Mouse (Mus musculus): ENCODE results near the gene Gm13694. TPM values are rescaled to one million over a fixed set of nuclear protein-coding genes. Genes with fewer than 3 reads are reported as not detected.
"Not testable (repeated sequence)": the region's sequence is repeated elsewhere in the genome, so short reads cannot be mapped to it uniquely, and the experiment has no call there.

Gm13694 gene
- not detected in 2 replicates for polyA plus RNA-seq (2015; fragmentation: Nextera tagmentation; extraction: Ambion mirVana)

- H3K9me3 ChIP-seq (ENCODE audit: control insufficient read depth, low read length); H3K27me3 ChIP-seq (replicated peaks; ENCODE audit: control insufficient read depth, insufficient read depth, low read length); H3K4me1 ChIP-seq (ENCODE audit: control insufficient read depth, insufficient read depth, low read length); H3K9ac ChIP-seq (ENCODE audit: low read depth, low read length); ATAC-seq; H3K4me2 ChIP-seq (ENCODE audit: low read depth, low read length); H3K36me3 ChIP-seq (ENCODE audit: control insufficient read depth, insufficient read depth, low read length); H3K4me3 ChIP-seq (ENCODE audit: low read length); H3K27ac ChIP-seq (ENCODE audit: low read length): not testable (repeated sequence)
- WGBS, result no CpG with 5 or more reads among the region's 6 CpGs
Measured at GRCm38 (mm10) chr2:83978633-83979032, at the start of gene Gm13694. TSS of gene Gm13694 (plus strand) at chr2:83978933.

- H3K4me3 ChIP-seq (ENCODE audit: low read length), result no peak overlapping the region
- 63% methylated on average over 2 of the region's 2 CpGs for WGBS
- no peaks in the 10 kb centered on the region for H3K9me3 ChIP-seq (ENCODE audit: control insufficient read depth, low read length)
- no peak overlapping the region for H3K4me2 ChIP-seq (ENCODE audit: low read depth, low read length)
- H3K9ac ChIP-seq (ENCODE audit: low read depth, low read length), result no peak overlapping the region
- H3K4me1 ChIP-seq (ENCODE audit: control insufficient read depth, insufficient read depth, low read length), result no peaks in the 10 kb centered on the region
- no peaks in the 10 kb centered on the region for H3K27me3 ChIP-seq (replicated peaks; ENCODE audit: control insufficient read depth, insufficient read depth, low read length)
- H3K27ac ChIP-seq (ENCODE audit: low read length), result no peak overlapping the region
- no peak for ATAC-seq
- H3K36me3 ChIP-seq (ENCODE audit: control insufficient read depth, insufficient read depth, low read length), result no peaks in the 10 kb centered on the region
Measured at GRCm38 (mm10) chr2:83929478-83930088, 49.1 kb upstream of the Gm13694 start.

- WGBS, result 1% methylated on average over 20 of the region's 20 CpGs
- no peak within 1 kb of the TSS for H3K27ac ChIP-seq (ENCODE audit: low read length)
- no peaks in the 10 kb centered on the region for H3K27me3 ChIP-seq (replicated peaks; ENCODE audit: control insufficient read depth, insufficient read depth, low read length)
- 0 out of 2 replicates have a peak within 1 kb of the TSS, but pooled peaks have one; percentile 10 for H3K4me2 ChIP-seq (ENCODE audit: low read depth, low read length)
- no peak within 1 kb of the TSS for H3K9ac ChIP-seq (ENCODE audit: low read depth, low read length)
- ATAC-seq, result peak; percentile 79
- H3K36me3 ChIP-seq (ENCODE audit: control insufficient read depth, insufficient read depth, low read length), result no peaks in the 10 kb centered on the region
- no peaks in the 10 kb centered on the region for H3K9me3 ChIP-seq (ENCODE audit: control insufficient read depth, low read length)
- no peak within 1 kb of the TSS for H3K4me3 ChIP-seq (ENCODE audit: low read length)
- H3K4me1 ChIP-seq (ENCODE audit: control insufficient read depth, insufficient read depth, low read length), result peaks cover 2% of the 10 kb centered on the region; the same call in 1 of the 2 replicates
Measured at GRCm38 (mm10) chr2:83940931-83941361, 37.8 kb upstream of the Gm13694 start, which contains the start of gene Zswim2. TSS of gene Zswim2 (minus strand) at chr2:83941228.

GRCm38 (mm10) chr2:83941378-83941777, 37.4 kb upstream of the Gm13694 start:
- Histone ChIP-seq H3K27me3 (replicated peaks; ENCODE audit: control insufficient read depth, insufficient read depth, low read length) (no peaks in the 10 kb centered on the region), H3K4me1 (ENCODE audit: control insufficient read depth, insufficient read depth, low read length) (peaks cover 2% of the 10 kb centered on the region; the same call in 1 of the 2 replicates), H3K36me3 (ENCODE audit: control insufficient read depth, insufficient read depth, low read length) (no peaks in the 10 kb centered on the region), H3K9ac (ENCODE audit: low read depth, low read length) (no peak overlapping the region), H3K27ac (ENCODE audit: low read length) (no peak overlapping the region), H3K4me2 (ENCODE audit: low read depth, low read length) (0 out of 2 replicates have a peak overlapping the region, but pooled peaks have one; percentile 10), H3K4me3 (ENCODE audit: low read length) (no peak overlapping the region), H3K9me3 (ENCODE audit: control insufficient read depth, low read length) (no peaks in the 10 kb centered on the region)
- no peak for ATAC-seq
- WGBS, result 42% methylated on average over 3 of the region's 3 CpGs

GRCm38 (mm10) chr2:83941792-83942191, 36.9 kb upstream of the Gm13694 start:
- no peak overlapping the region for H3K4me2 ChIP-seq (ENCODE audit: low read depth, low read length)
- no peak overlapping the region for H3K27ac ChIP-seq (ENCODE audit: low read length)
- H3K27me3 ChIP-seq (replicated peaks; ENCODE audit: control insufficient read depth, insufficient read depth, low read length), result no peaks in the 10 kb centered on the region
- no peaks in the 10 kb centered on the region for H3K36me3 ChIP-seq (ENCODE audit: control insufficient read depth, insufficient read depth, low read length)
- no peak for ATAC-seq
- H3K9me3 ChIP-seq (ENCODE audit: control insufficient read depth, low read length), result no peaks in the 10 kb centered on the region
- H3K4me3 ChIP-seq (ENCODE audit: low read length), result no peak overlapping the region
- H3K4me1 ChIP-seq (ENCODE audit: control insufficient read depth, insufficient read depth, low read length), result peaks cover 2% of the 10 kb centered on the region; the same call in 1 of the 2 replicates
- no peak overlapping the region for H3K9ac ChIP-seq (ENCODE audit: low read depth, low read length)
- 70% methylated on average over 4 of the region's 4 CpGs for WGBS

- H3K4me1 ChIP-seq (ENCODE audit: control insufficient read depth, insufficient read depth, low read length); H3K4me2 ChIP-seq (ENCODE audit: low read depth, low read length); H3K4me3 ChIP-seq (ENCODE audit: low read length); H3K9me3 ChIP-seq (ENCODE audit: control insufficient read depth, low read length); H3K27me3 ChIP-seq (replicated peaks; ENCODE audit: control insufficient read depth, insufficient read depth, low read length); ATAC-seq; H3K27ac ChIP-seq (ENCODE audit: low read length); H3K9ac ChIP-seq (ENCODE audit: low read depth, low read length); H3K36me3 ChIP-seq (ENCODE audit: control insufficient read depth, insufficient read depth, low read length): not testable (repeated sequence)
- WGBS, result no CpG with 5 or more reads among the region's 6 CpGs
Measured at GRCm38 (mm10) chr2:83955393-83955792, 23.3 kb upstream of the Gm13694 start, which contains the start of gene Gm13698. TSS of gene Gm13698 (plus strand) at chr2:83955693.

- ATAC-seq; H3K4me3 ChIP-seq (ENCODE audit: low read length); H3K9ac ChIP-seq (ENCODE audit: low read depth, low read length); H3K36me3 ChIP-seq (ENCODE audit: control insufficient read depth, insufficient read depth, low read length); H3K4me2 ChIP-seq (ENCODE audit: low read depth, low read length); H3K27me3 ChIP-seq (replicated peaks; ENCODE audit: control insufficient read depth, insufficient read depth, low read length); H3K27ac ChIP-seq (ENCODE audit: low read length); H3K4me1 ChIP-seq (ENCODE audit: control insufficient read depth, insufficient read depth, low read length); H3K9me3 ChIP-seq (ENCODE audit: control insufficient read depth, low read length): not testable (repeated sequence)
- WGBS, result no CpG with 5 or more reads among the region's 6 CpGs
Measured at GRCm38 (mm10) chr2:83961203-83961602, 17.5 kb upstream of the Gm13694 start, which contains the start of gene Gm13693. TSS of gene Gm13693 (plus strand) at chr2:83961503.

- H3K27me3 ChIP-seq (replicated peaks; ENCODE audit: control insufficient read depth, insufficient read depth, low read length); H3K4me3 ChIP-seq (ENCODE audit: low read length); ATAC-seq; H3K9ac ChIP-seq (ENCODE audit: low read depth, low read length); H3K27ac ChIP-seq (ENCODE audit: low read length); H3K36me3 ChIP-seq (ENCODE audit: control insufficient read depth, insufficient read depth, low read length); H3K4me1 ChIP-seq (ENCODE audit: control insufficient read depth, insufficient read depth, low read length); H3K9me3 ChIP-seq (ENCODE audit: control insufficient read depth, low read length); H3K4me2 ChIP-seq (ENCODE audit: low read depth, low read length): not testable (repeated sequence)
- no CpG with 5 or more reads among the region's 6 CpGs for WGBS
Measured at GRCm38 (mm10) chr2:83967013-83967412, 11.7 kb upstream of the Gm13694 start, which contains the start of gene Gm13695. TSS of gene Gm13695 (plus strand) at chr2:83967313.

- H3K9ac ChIP-seq (ENCODE audit: low read depth, low read length); H3K4me1 ChIP-seq (ENCODE audit: control insufficient read depth, insufficient read depth, low read length); H3K4me2 ChIP-seq (ENCODE audit: low read depth, low read length); H3K27ac ChIP-seq (ENCODE audit: low read length); H3K9me3 ChIP-seq (ENCODE audit: control insufficient read depth, low read length); ATAC-seq; H3K27me3 ChIP-seq (replicated peaks; ENCODE audit: control insufficient read depth, insufficient read depth, low read length); H3K4me3 ChIP-seq (ENCODE audit: low read length); H3K36me3 ChIP-seq (ENCODE audit: control insufficient read depth, insufficient read depth, low read length): not testable (repeated sequence)
- WGBS, result no CpG with 5 or more reads among the region's 6 CpGs
Measured at GRCm38 (mm10) chr2:83972823-83973222, 5.9 kb upstream of the Gm13694 start, which contains the start of gene Gm13696. TSS of gene Gm13696 (plus strand) at chr2:83973123.
